Mouse (Mus musculus) lung, adult 2 months (tissue): ENCODE results near the gene Naa80.

Experiments used
- CTCF ChIP-seq: fragments of 200-500 bp; IDR thresholded peaks from 2 replicates; pipeline ENCODE4 v1.5.1; 2011; ENCODE audit warnings: mild to moderate bottlenecking, low read length, control low read depth; ENCODE audit not compliant: insufficient read depth
- POLR2A ChIP-seq: fragments of 200-500 bp; IDR thresholded peaks from 2 replicates; pipeline ENCODE4 v1.6.1; 2011; ENCODE audit warnings: low read depth, mild to moderate bottlenecking, control low read depth, low read length, borderline replicate concordance; ENCODE audit errors: extremely low read depth

DNA sequence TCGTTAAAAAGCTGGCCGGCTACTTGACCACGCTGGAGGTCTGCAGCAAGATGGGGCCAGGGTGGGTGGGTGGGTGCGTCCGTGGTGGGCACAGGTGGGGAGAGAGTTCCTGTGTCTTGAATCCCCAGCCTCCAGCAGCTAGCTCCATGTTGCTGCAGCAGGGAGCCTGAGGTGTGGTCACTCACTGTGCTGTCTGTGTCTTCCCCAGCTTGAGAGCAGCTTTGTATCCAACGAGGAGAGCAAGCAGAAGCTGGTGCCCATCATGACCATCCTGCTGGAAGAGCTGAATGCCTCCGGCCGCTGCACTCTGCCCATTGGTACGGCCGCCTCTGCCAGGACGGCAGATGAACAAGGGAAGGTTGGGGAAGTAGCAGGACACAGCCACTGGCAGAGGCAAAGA is 35.4 kb upstream of the Naa80 start:
- TF ChIP-seq POLR2A (no peak), CTCF (no peak)
